Mouse (Mus musculus) spleen, embryonic (tissue): ENCODE results near the gene Huwe1.

Source experiments
- CTCF ChIA-PET: fragments of 350-600 bp; sonication (Branson Sonifier 250); formaldehyde crosslinking; loops from one replicate; lab custom pipeline; 2022; lab: Charles Lee

The Huwe1 gene

GRCm38 (mm10) chrX:151800701-151801511 lies at the start of gene Huwe1:
Huwe1 (plus strand) TSS chrX:151800807.
- CTCF ChIA-PET: interaction anchor here (0.6 to 0.7 kb wide), 2 partner anchors 99 to 1362 kb away, joined by 3 to 4 read pairs; no protein-coding TSS in a partner anchor

DNA sequence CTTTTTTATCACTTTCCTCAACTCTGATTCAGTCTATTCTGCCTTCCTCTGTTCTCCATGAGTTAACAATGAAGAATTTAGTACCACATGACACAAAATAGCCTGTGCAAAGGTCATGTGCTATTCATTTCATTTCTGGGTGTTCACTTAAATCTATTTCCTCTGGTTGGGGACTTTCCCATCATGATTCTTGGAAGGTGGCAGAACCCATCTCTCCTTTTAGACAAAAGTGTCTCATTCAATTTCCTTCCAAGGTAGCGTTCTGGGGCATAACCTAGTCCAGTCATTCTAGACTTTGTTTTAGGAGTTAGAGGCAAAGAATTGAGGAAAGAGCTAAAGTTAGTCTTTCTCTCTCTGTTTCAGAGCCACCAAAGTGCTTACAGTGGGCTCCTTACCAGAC lies 20.3 kb upstream of the Huwe1 start:
- CTCF ChIA-PET: no interaction called here

DNA sequence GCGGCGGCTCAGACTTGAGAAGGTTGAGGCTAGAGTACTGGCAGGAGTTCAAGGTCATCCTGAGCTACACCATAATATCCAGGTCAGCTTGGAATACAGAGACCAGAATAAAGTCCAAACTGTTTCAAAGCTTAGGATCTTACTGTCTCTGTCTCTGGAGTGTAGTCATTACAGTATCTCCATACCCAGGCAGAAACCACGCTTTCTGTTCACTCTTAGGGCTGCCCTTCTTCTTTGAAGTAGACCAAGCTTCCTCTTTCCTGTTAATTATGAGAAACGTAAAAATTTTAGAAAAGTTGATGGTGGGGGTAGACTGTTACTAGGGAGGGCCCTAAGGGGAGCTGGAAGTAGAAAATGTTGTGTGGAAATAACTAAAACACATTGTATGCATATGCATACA lies 17.7 kb upstream of the Huwe1 start:
- CTCF ChIA-PET: no interaction called here

GRCm38 (mm10) chrX:151792766-151793165 lies 7.8 kb upstream of the Huwe1 start:
- CTCF ChIA-PET: no interaction called here

DNA sequence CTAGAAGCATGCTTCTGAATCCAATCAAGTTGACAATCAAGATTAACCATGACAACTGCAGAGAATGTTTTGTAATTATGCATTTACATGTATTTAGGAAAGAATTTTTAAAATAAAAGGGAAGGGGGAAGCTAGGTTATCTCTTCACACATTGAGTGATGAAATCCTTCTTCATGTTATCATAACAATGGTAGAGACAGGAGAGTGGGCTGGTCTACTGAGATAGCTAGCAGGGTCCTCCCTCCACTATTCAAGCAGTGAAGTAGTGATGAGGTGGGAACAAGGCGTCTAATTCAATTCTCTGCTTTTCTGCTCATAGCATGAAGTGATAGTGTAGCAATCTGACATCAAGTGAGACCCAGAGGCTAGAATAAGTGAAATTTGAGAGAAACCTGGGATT lies 2.6 kb upstream of the Huwe1 start:
- CTCF ChIA-PET: no interaction called here

- CTCF ChIA-PET: no interaction called here
Measured at GRCm38 (mm10) chrX:151802328-151802955, 1.8 kb downstream of the Huwe1 start.

DNA sequence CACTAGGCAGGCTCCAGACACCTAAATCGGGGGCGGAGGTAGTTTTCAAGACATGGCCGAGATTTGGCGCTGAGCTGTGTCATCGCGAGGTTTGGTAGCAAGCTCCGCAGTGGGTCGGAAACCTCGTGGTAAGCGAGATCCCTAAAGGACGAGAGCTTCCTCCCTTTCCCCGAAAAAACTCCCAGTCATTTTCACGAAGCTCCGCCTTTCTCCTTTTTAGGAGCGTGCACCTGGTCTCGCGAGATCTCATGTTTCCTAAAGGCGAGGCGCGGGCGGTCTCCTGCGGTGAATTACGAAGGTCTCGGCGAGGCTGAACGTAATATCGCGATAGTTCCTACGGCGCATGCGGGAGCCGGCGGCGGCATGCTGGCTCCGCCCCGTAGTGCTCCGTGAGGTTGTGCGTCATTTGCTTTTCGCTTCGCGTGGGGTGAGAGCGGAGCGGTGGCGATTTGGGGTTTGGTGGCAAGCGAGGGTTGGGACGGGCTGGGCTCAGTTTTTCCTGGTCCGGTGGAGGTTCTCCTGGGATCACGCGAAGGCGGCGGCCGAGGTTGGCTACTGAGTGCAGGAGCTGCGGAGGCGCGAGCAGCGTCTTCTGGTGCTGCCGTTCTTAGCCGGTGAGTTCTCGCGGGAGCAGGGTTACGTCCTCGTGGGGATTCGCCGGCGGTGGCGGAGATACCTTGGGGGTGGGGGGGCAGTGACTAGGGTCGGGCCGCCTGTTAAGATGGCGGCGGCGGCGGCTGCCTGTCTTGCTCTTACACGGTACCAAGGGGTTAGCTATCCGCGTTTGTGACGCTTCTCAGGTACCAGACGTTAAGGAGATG lies 2.6 kb downstream of the Huwe1 start:
- CTCF ChIA-PET: no interaction called here

DNA sequence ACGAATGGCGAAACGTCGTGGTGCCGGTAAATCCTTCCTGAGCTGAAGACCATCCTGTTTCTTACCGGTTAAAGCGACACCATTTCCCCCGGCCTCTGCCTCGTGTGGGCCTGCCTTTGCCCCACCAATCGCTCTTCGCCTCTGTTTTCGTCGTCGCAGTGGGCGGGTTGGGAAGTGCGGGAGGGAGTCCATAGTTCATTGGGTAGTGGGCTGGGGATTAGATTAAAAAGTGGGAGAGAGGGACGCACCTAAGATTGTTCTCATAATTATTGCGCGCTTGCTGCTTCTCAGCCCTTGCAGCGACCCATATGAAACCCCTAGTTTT lies 3.1 kb downstream of the Huwe1 start:
- CTCF ChIA-PET: no interaction called here

DNA sequence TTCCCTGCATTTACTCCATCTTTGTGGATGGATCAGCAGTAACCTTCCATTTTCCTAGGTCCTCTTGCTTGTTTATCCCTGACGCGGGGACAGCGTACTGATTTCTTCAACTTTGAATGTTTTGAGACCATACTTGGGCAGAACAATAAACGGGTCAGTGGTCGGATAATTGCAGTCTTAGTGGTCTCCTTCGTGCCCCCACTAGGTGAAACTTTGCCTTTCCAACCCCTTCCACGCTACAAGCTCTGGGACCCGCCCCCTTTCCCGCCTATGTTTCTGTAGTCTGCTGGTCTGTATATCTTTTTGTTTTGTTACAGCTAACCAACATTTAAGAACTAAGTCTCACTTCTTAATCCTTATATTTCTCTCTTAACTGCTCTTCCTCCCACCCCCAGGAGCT lies 3.8 kb downstream of the Huwe1 start:
- CTCF ChIA-PET: no interaction called here

GRCm38 (mm10) chrX:151811481-151811880 lies 10.9 kb downstream of the Huwe1 start:
- CTCF ChIA-PET: no interaction called here

DNA sequence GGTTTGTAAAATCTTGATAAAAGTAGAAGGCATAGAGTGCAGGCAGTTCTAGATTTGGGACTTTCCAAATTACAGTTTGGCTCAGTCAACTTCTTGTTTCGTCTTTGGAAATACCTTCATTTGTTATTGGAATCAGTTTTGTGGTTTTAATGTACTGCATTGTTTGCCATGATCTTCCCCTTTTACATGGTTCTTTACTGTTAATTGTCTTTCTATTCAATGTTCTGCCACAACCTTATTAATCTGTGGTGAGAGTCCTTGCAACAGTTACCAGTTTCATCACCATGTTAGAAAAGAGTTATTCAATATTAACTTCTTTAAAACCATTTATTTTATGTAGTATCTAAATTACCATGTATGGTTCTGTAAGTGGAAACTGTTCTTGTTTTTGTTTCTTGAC lies 13.0 kb downstream of the Huwe1 start:
- CTCF ChIA-PET: no interaction called here

- CTCF ChIA-PET: no interaction called here
Measured at GRCm38 (mm10) chrX:151817712-151818111, 17.1 kb downstream of the Huwe1 start.

DNA sequence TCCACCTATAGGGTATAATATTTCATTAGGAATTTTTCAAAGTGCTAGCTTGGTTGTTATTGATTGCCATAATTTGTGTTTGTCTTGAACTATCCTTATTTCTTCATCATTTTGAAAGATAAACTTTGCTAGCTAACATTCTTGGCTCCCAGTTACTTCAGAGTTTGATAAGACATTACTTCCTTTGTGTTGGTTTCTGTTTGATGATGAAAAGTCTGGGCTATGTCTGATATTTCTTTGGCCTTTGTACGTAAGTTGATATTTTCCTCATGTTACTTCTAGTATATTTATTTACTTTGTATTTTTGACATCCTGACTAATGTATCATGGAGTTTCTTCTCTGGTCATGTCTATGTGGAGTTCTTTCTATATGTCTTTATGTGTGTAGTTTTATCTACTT lies 28.4 kb downstream of the Huwe1 start:
- CTCF ChIA-PET: no interaction called here

GRCm38 (mm10) chrX:151831260-151831659 lies 30.7 kb downstream of the Huwe1 start:
- CTCF ChIA-PET: no interaction called here

- CTCF ChIA-PET: no interaction called here
Measured at GRCm38 (mm10) chrX:151832982-151833381, 32.4 kb downstream of the Huwe1 start.

GRCm38 (mm10) chrX:151859436-151859835 lies 58.8 kb downstream of the Huwe1 start:
- CTCF ChIA-PET: no interaction called here

DNA sequence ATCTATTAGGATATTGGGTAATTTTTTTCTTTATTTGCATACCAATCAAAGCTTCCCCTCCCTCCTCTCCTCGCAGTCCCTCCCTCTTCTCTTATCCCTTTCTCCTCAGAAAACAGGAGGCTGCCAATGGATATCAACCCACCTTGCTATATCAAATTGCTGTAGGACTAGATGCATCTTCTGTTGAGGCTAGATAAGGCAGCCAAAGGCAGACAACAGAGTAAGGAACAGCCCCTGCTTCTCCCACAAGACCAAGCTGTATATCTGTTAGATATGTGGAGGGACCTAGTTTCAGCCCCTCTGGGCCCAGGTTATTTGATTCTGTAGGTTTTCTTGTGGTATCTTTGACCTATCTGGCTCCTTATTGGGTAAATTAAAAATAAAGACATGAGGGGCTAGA lies 110.1 kb downstream of the Huwe1 start:
- CTCF ChIA-PET: no interaction called here

DNA sequence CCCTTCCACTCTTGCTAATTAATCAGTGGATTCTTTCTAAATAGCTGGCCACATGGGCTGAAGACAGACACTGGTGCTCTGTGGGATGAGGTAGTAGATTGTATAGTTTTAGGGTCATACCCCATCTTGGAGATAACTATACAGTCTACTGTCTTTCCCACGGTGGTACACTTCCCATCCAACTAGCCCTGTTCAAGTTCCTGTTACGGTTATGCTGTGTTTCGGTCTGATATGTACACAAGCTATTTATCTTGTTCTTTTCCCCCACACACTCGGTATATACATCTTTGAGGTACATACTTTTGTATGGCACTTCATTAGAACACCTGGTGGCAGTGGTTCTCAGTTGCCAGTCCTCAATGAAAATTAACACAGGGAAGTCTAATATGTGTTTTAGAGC lies 111.7 kb downstream of the Huwe1 start:
- CTCF ChIA-PET: no interaction called here

DNA sequence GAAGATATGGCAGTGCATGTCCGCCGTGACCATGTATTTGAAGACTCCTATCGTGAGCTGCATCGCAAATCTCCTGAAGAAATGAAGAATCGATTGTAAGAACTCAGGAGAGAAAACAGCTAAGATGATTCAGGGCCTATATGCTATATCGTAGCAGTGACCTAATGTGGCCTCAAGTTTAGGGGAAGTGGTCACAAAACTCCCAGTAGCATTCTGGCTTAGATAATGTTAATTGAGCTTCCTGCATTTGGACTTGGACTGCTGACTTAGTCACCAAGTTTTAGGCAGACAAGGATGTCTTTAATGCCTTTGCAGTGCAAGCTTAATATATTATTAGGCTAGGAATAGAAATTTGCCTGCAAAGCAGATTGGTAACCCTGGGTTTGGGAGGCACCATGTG lies 128.8 kb downstream of the Huwe1 start:
- CTCF ChIA-PET: interaction anchor here (0.6 kb wide), 1 partner anchor 53 kb away, joined by 3 read pairs; no protein-coding TSS in a partner anchor

GRCm38 (mm10) chrX:151938852-151939251 lies 138.2 kb downstream of the Huwe1 start:
- CTCF ChIA-PET: no interaction called here

- CTCF ChIA-PET: no interaction called here
Measured at GRCm38 (mm10) chrX:151946986-151947385, 146.4 kb downstream of the Huwe1 start.

- CTCF ChIA-PET: no interaction called here
Measured at GRCm38 (mm10) chrX:151947781-151948180, 147.2 kb downstream of the Huwe1 start.
